Mouse (Mus musculus) ovary, postnatal 36 days (tissue): Measurements from ENCODE around the gene Klc1.

Experiments used
- DNase-seq: peaks from one replicate; pipeline ENCODE4 v3.0.0; 2022; ENCODE audit warnings: low spot score, mixed read lengths

Klc1 gene

DNA sequence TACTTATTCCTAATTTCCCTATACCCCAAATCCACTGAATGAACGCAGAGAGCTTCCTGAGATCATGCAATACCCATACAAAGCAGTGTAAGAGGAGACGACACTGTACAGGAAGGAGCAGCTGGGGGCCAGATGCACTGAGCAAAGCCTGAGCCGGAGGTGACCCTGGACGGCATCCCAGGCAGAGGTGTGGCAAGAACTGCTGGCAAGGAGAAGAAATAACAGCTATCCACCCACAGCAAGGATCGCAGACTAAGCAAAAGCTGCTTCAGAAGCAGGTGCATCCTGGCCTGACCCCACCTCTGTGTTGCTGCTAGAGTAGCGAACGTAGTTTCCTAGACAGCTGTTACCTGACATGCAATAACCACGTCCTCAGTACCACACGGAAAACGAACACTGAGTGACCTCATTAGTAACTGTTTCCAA is 94.4 kb downstream of the Klc1 start:
- DNase-seq, result peak; percentile 37

DNA sequence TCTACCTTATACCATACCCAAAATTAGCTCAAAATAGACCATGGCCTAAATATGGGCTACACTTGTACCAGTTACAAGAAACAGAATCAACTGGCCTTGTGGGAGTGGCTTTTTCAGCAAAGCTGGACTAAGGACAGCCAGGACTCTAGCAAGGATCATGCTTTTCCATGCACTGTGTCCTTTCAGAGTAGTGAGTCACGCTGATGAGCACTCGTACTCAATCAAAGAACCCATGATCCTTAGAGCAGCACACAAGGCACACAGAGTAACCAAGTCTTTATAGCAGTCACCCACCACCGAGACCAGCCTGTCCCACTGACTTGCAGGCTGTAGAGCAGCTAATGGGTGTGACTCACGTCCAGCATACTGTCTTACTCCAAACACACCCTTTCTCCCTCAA is 94.9 kb downstream of the Klc1 start:
- no peak for DNase-seq

DNA sequence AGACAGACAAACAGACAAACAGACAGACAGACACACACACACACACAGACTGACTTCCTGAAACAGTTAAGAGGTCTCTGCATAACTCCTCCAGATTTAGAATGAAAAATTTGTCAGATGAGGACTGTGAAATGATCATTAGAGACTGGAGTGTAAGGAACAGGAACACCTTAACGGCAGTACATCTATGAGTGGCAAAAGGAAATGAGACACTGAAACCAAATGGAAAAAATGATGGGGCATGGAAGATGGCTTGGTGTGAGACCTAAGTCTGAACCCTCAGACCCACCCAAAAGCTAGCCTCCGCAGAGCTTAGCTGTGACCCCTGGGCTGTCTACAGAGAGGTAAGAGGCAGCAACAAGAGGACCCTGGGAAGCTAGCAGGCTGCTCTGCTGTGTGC is 96.8 kb downstream of the Klc1 start:
- no peak for DNase-seq
